23 mouse cellular contexts compared by ENCODE assay signal in genomic region chr4:85613331-85613730, GRCm38 (mm10).
DNase-seq lines count a peak whose midpoint lies in the region; ATAC-seq and TF ChIP-seq lines count a peak whose summit lies in the region.
"Had no signal": no experiment of that assay in that cellular context is flagged by ENCODE, and none has a peak within 500 bp of the region (broad histone marks: within the 10 kb centered on the region; RNA-seq: fewer than 3 reads in every experiment).

No protein-coding gene starts in this region.

- no peak overlapping the region for H3K9ac ChIP-seq in embryonic facial prominence, embryonic 14.5 days (ENCODE audit: low read depth, low read length)
- no peak overlapping the region for H3K9ac ChIP-seq in hindbrain, postnatal 0 days (replicated peaks; ENCODE audit: low read length)
- H3K9ac ChIP-seq in hindbrain, embryonic 11.5 days (ENCODE audit: low read depth, low read length), result no peak overlapping the region

- H3K4me2 ChIP-seq in embryonic facial prominence, embryonic 14.5 days (ENCODE audit: low read depth, low read length), result no peak overlapping the region
- no peak overlapping the region for H3K4me2 ChIP-seq in hindbrain, postnatal 0 days (ENCODE audit: low read depth, low read length)
- no peak overlapping the region for H3K4me2 ChIP-seq in hindbrain, embryonic 11.5 days (replicated peaks; ENCODE audit: low read depth, low read length)

- no peaks in the 10 kb centered on the region for H3K36me3 ChIP-seq in embryonic facial prominence, embryonic 14.5 days (ENCODE audit: control insufficient read depth, insufficient read depth, low read length)
- H3K36me3 ChIP-seq in embryonic facial prominence, embryonic 10.5 days (replicated peaks), result no peaks in the 10 kb centered on the region
- no peaks in the 10 kb centered on the region for H3K36me3 ChIP-seq in hindbrain, postnatal 0 days (ENCODE audit: insufficient read depth, low read length)
- no peaks in the 10 kb centered on the region for H3K36me3 ChIP-seq in hindbrain, embryonic 11.5 days (ENCODE audit: control insufficient read depth, insufficient read depth, low read length)
- H3K36me3 ChIP-seq: G1E had no signal

- no peak overlapping the region for H3K4me3 ChIP-seq in embryonic facial prominence, embryonic 14.5 days (ENCODE audit: low read depth, low read length)
- H3K4me3 ChIP-seq in embryonic facial prominence, embryonic 10.5 days, result no peak overlapping the region
- H3K4me3 ChIP-seq in hindbrain, postnatal 0 days (ENCODE audit: low read length), result no peak overlapping the region
- no peak overlapping the region for H3K4me3 ChIP-seq in hindbrain, embryonic 11.5 days (ENCODE audit: low read depth, low read length)

- no peak overlapping the region for H3K27ac ChIP-seq in embryonic facial prominence, embryonic 14.5 days (replicated peaks; ENCODE audit: low read depth, low read length)
- H3K27ac ChIP-seq in embryonic facial prominence, embryonic 10.5 days (replicated peaks), result no peak overlapping the region
- no peak overlapping the region for H3K27ac ChIP-seq in hindbrain, postnatal 0 days
- H3K27ac ChIP-seq in hindbrain, embryonic 11.5 days (ENCODE audit: low read depth, low read length), result no peak overlapping the region

- no peaks in the 10 kb centered on the region for H3K9me3 ChIP-seq in embryonic facial prominence, embryonic 14.5 days (ENCODE audit: control insufficient read depth, low read length)
- H3K9me3 ChIP-seq in embryonic facial prominence, embryonic 10.5 days, result no peaks in the 10 kb centered on the region
- no peaks in the 10 kb centered on the region for H3K9me3 ChIP-seq in hindbrain, postnatal 0 days (ENCODE audit: low read length)
- H3K9me3 ChIP-seq in hindbrain, embryonic 11.5 days (ENCODE audit: control insufficient read depth, low read length), result no peaks in the 10 kb centered on the region

- no peak for TF ChIP-seq CTCF in hindbrain, postnatal 0 days (IDR thresholded peaks at IDR 0.05; ENCODE audit: low read depth)

- no peaks in the 10 kb centered on the region for H3K4me1 ChIP-seq in embryonic facial prominence, embryonic 14.5 days (ENCODE audit: control insufficient read depth, insufficient read depth, low read length)
- no peaks in the 10 kb centered on the region for H3K4me1 ChIP-seq in embryonic facial prominence, embryonic 10.5 days
- no peaks in the 10 kb centered on the region for H3K4me1 ChIP-seq in hindbrain, postnatal 0 days (ENCODE audit: insufficient read depth, low read length)
- H3K4me1 ChIP-seq in hindbrain, embryonic 11.5 days (replicated peaks; ENCODE audit: control insufficient read depth, insufficient read depth, low read length), result no peaks in the 10 kb centered on the region

- 66% methylated on average over 3 of the region's 3 CpGs for WGBS in embryonic facial prominence, embryonic 14.5 days
- WGBS in embryonic facial prominence, embryonic 10.5 days, result 82% methylated on average over 3 of the region's 3 CpGs
- 64% methylated on average over 3 of the region's 3 CpGs for WGBS in hindbrain, postnatal 0 days
- 79% methylated on average over 3 of the region's 3 CpGs for WGBS in hindbrain, embryonic 11.5 days

- H3K27me3 ChIP-seq in embryonic facial prominence, embryonic 14.5 days (replicated peaks; ENCODE audit: control insufficient read depth, insufficient read depth, low read length), result no peaks in the 10 kb centered on the region
- no peaks in the 10 kb centered on the region for H3K27me3 ChIP-seq in embryonic facial prominence, embryonic 10.5 days (replicated peaks; ENCODE audit: low read depth, poor library complexity, severe bottlenecking)
- no peaks in the 10 kb centered on the region for H3K27me3 ChIP-seq in hindbrain, postnatal 0 days (ENCODE audit: insufficient read depth, low read length)
- no peaks in the 10 kb centered on the region for H3K27me3 ChIP-seq in hindbrain, embryonic 11.5 days (ENCODE audit: control insufficient read depth, insufficient read depth, low read length)
- H3K27me3 ChIP-seq: CH12.LX, Patski had no signal

- ATAC-seq in embryonic facial prominence, embryonic 14.5 days (ENCODE audit: low read depth), result no peak
- no peak for ATAC-seq in hindbrain, postnatal 0 days
- ATAC-seq in hindbrain, embryonic 11.5 days (ENCODE audit: low FRiP score), result no peak
- ATAC-seq: activated CD4-positive, CD25-positive, alpha-beta regulatory T cell, adult 4 months; CD4-positive, CD25-positive, alpha-beta regulatory T cell, adult 4 months; Patski had no signal

- peak; percentile 19 for DNase-seq in embryonic facial prominence, embryonic 14.5 days (ENCODE audit: low spot score)
- no peak for DNase-seq in embryonic facial prominence, embryonic 10.5 days (ENCODE audit: low spot score)
- DNase-seq in hindbrain, postnatal 0 days (ENCODE audit: low spot score), result peak; percentile 4
- DNase-seq in hindbrain, embryonic 11.5 days (ENCODE audit: low spot score), result no peak
- DNase-seq in retina, embryonic 14.5 days (ENCODE audit: low spot score), result peak; percentile 18
- no peak for DNase-seq in retina, postnatal 1 day
- peak; percentile 94 for DNase-seq in Muller cell, postnatal 12 days (ENCODE audit: inconsistent ontology term)
- no peak for DNase-seq in cerebellum, adult 8-10 months
- DNase-seq: adrenal gland, adult 2 months; adrenal gland, adult 8-10 months; adrenal gland, postnatal 10 days; adrenal gland, postnatal 14 days; adrenal gland, postnatal 25 days; adrenal gland, postnatal 36 days; B cell, adult 2 months; cerebellum, adult 11 months; cerebellum, adult 11-12 months; cerebellum, adult 18-20 months had no signal

Comparison
In these comparisons a context has a peak if more than half of its experiments do, and no peak if none do; other contexts are left out.
1. DNase-seq: peak in embryonic facial prominence, embryonic 14.5 days (single experiment), hindbrain, postnatal 0 days (single experiment), retina, embryonic 14.5 days (single experiment) and Muller cell, postnatal 12 days (single experiment); none in embryonic facial prominence, embryonic 10.5 days (single experiment), hindbrain, embryonic 11.5 days (single experiment), retina, postnatal 1 day (single experiment) and cerebellum, adult 8-10 months (single experiment).